Mouse (Mus musculus): ENCODE data around the gene Fam57b.

- TF ChIP-seq GATA1 (IDR thresholded peaks at IDR 0.05; ENCODE audit: borderline replicate concordance, low read length) (no peak), FLI1 (IDR thresholded peaks at IDR 0.05; ENCODE audit: low read length) (no peak)
These were observed 38.9 kb upstream of the Fam57b start for GRCm38 (mm10) chr7:126758539-126758938.
